Mouse (Mus musculus) lung, embryonic 16.5 days (tissue): ENCODE results near the gene Tst. TPM values are rescaled to one million over a fixed set of nuclear protein-coding genes. Genes with fewer than 3 reads are reported as not detected.

Experiments
- ATAC-seq: fragments of 200-750 bp; cut with Nextera tagmentation; 2 replicates; pipeline ENCODE4 v1.8.0; 2017; ENCODE audit warnings: low read depth, mild to moderate bottlenecking, moderate library complexity
- H3K27ac ChIP-seq: fragments of 300-500 bp; sonication (generic); 2 replicates; pipeline ENCODE4 v1.5.1; 2014; ENCODE audit warnings: mild to moderate bottlenecking, control low read depth, low read length
- H3K27me3 ChIP-seq: fragments of 300-500 bp; sonication (generic); 2 replicates; pipeline ENCODE4 v1.6.1; 2014; ENCODE audit warnings: low read depth, low read length, mixed read lengths; ENCODE audit not compliant: control insufficient read depth, insufficient read depth
- H3K36me3 ChIP-seq: fragments of 300-500 bp; sonication (generic); 2 replicates; pipeline ENCODE4 v1.6.1; 2014; ENCODE audit warnings: low read length; ENCODE audit not compliant: control insufficient read depth, insufficient read depth
- H3K4me1 ChIP-seq: fragments of 300-500 bp; sonication (generic); replicated peaks from 2 replicates; pipeline ENCODE4 v1.6.1; 2014; ENCODE audit warnings: low read length, mixed read lengths; ENCODE audit not compliant: control insufficient read depth, insufficient read depth
- H3K4me2 ChIP-seq: fragments of 300-500 bp; sonication (generic); 2 replicates; pipeline ENCODE4 v1.6.1; 2014; ENCODE audit warnings: low read depth, low read length, control low read depth
- H3K4me3 ChIP-seq: fragments of 300-500 bp; sonication (generic); 2 replicates; pipeline ENCODE4 v1.5.1; 2014; ENCODE audit warnings: mild to moderate bottlenecking, low read length, control low read depth
- H3K9ac ChIP-seq: fragments of 300-500 bp; sonication (generic); 2 replicates; pipeline ENCODE4 v1.6.1; 2014; ENCODE audit warnings: low read length, control low read depth
- H3K9me3 ChIP-seq: fragments of 300-500 bp; sonication (generic); 2 replicates; pipeline ENCODE4 v1.6.1; 2016; ENCODE audit warnings: low read length; ENCODE audit not compliant: control insufficient read depth
- WGBS: fragments of 180-500 bp; shearing (Covaris S2); extraction: QIAGEN DNeasy Blood & Tissue Kit; methylation state at CpG from one replicate; pipeline ENCODE4 v1.1.7; 2014; 5-methylcytosine and 5-hydroxymethylcytosine counted together
- polyA plus RNA-seq: library from polyadenylated mRNA; unstranded; fragments of >200 nt; fragmentation: Nextera tagmentation; extraction: Ambion mirVana; gene quantifications from 2 replicates; pipeline ENCODE4 v1.2.1, GENCODE M21; 2015

Gene Tst
- polyA plus RNA-seq, 1 experiment from 2014 or later = 129 TPM

DNA sequence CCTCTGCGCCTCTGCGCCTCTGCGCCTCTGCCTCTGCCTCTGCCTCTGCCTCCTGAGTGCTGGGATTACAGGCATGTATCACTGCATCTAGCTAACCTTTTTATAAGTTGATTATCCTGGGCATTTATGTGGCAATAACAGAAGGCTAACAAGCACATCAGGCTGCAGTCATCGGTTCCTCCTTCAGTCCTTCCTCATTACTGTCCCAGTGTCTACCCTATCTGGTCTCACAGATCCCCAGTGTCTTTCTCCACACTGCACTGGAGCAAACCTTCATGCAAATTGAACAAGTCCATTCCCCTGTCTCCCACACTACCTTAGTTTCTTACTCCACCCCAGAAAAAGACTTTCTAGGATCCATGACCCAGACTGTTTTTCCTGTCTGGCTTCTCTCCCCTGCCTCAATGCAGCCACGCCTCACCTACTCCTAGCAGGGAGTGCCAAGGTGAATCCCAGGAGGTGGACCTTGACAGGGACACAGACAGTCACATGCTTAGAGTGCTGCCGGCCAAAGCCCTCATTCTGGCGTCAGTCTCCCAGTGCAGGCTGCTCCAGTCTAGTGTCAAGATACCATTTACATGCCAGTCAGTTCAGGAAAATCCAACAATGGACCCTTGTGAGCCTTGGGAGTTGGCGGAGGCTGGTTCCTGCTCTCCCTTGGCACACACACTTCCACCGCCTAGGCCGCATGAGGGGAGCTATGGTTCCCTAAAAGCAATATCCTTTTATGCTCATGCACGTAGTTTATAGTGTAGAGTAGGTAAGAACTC, 22.1 kb downstream of the Tst start:
- Histone ChIP-seq H3K9ac (no peak overlapping the region), H3K4me1 (peaks cover 11% of the 10 kb centered on the region), H3K27me3 (no peaks in the 10 kb centered on the region), H3K4me3 (no peak overlapping the region), H3K4me2 (no peak overlapping the region), H3K27ac (peak overlapping the region; percentile 71), H3K9me3 (0 out of 2 replicates have a peak, but pooled peaks cover 3% of the 10 kb centered on the region), H3K36me3 (no peaks in the 10 kb centered on the region)
- 70% methylated on average over 11 of the region's 11 CpGs for WGBS
- ATAC-seq = peak; percentile 53

DNA sequence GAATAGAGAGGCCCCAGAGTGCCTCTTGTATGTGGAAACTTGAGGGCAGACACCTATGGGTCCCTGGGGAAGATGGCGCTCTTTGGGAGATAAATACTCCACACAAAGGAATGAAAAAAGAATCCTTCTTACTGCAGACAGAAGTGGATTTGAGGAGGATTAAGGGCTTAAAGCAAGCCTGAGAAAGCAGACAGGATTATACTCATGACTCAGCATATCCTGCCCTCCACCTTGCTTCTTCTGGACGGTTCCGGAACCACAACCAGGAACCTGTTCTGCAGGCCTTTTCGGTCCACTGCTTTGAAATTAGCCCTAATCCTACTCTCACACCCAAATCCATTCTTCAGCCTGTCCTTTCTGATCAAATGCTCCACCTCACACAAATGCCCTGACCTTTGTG, 23.6 kb downstream of the Tst start:
- Histone ChIP-seq H3K9me3 (0 out of 2 replicates have a peak, but pooled peaks cover 3% of the 10 kb centered on the region), H3K27me3 (no peaks in the 10 kb centered on the region), H3K36me3 (no peaks in the 10 kb centered on the region), H3K4me1 (peaks cover 11% of the 10 kb centered on the region), H3K4me2 (no peak overlapping the region), H3K4me3 (no peak overlapping the region), H3K27ac (no peak overlapping the region), H3K9ac (no peak overlapping the region)
- ATAC-seq = no peak
- 88% methylated on average over 4 of the region's 4 CpGs for WGBS

DNA sequence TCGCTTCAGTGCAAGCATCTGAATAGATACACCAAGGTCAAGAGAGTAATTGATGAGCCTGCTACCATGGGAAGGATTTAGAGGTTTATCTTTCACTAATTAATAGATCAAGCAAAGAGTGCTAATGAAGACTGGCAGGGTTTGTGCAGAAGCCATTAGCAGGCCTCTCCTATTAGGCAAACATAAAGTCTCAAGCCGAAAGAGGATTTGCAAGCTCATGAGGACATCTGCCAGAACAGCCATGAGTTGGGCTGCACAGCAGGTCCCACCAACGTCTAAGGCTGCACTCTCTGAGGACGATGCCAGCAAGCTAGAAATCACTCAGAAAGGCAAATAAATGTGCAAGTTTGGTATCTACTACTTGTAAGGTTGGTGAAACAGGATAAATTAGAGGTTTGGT, 25.0 kb downstream of the Tst start:
- H3K9ac ChIP-seq = no peak overlapping the region
- H3K27me3 ChIP-seq = no peaks in the 10 kb centered on the region
- WGBS = 49% methylated on average over 4 of the region's 4 CpGs
- H3K4me3 ChIP-seq = no peak overlapping the region
- H3K36me3 ChIP-seq = no peaks in the 10 kb centered on the region
- 0 out of 2 replicates have a peak, but pooled peaks cover 3% of the 10 kb centered on the region for H3K9me3 ChIP-seq
- no peak overlapping the region for H3K4me2 ChIP-seq
- peaks cover 11% of the 10 kb centered on the region for H3K4me1 ChIP-seq
- no peak for ATAC-seq
- no peak overlapping the region for H3K27ac ChIP-seq

DNA sequence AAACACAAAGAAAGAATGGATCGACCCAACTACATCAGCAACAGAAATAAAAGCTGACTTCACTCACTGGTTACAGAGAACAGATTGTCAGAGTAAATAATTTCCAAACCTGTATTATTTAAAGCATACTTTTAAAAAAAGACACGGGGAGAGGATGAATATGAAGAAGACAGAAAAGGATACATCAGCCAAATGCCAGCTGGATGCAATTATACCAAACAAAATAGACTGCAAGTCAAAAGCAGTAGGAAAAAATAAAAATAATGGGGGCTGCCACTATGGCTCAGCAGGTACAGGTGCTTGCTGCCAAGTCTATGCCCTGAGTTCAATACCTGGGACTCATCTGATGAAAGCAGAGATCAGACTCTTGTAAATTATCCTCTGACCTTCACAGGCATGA, 25.5 kb downstream of the Tst start:
- H3K4me3 ChIP-seq = no peak overlapping the region
- ATAC-seq = no peak
- no peaks in the 10 kb centered on the region for H3K27me3 ChIP-seq
- H3K4me1 ChIP-seq = peaks cover 11% of the 10 kb centered on the region
- WGBS = 79% methylated on average over 2 of the region's 2 CpGs
- H3K27ac ChIP-seq = no peak overlapping the region
- 0 out of 2 replicates have a peak, but pooled peaks cover 3% of the 10 kb centered on the region for H3K9me3 ChIP-seq
- H3K4me2 ChIP-seq = no peak overlapping the region
- no peak overlapping the region for H3K9ac ChIP-seq
- H3K36me3 ChIP-seq = no peaks in the 10 kb centered on the region

DNA sequence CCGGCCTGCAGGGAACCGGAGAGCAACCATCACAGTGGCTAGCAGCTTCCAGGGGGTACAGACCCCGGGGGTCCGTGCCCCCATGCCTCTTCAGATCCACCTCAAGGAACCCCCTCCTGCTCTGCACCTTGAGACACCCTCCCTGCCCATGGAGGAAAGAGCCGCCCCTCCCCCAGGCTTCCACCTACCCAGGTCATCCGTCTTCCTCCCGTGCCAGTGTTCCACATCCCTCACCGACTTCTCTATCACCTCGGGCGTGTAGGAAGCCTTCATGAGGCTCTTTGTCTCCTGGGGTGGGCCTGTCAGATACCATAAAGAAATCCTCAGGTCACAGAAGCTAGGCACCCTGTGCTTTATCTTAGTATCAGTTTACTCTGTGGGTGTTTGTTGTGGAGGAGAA, 27.2 kb downstream of the Tst start:
- no peak overlapping the region for H3K4me2 ChIP-seq
- no peaks in the 10 kb centered on the region for H3K36me3 ChIP-seq
- H3K9me3 ChIP-seq = 0 out of 2 replicates have a peak, but pooled peaks cover 3% of the 10 kb centered on the region
- peaks cover 15% of the 10 kb centered on the region for H3K4me1 ChIP-seq
- no peak overlapping the region for H3K9ac ChIP-seq
- no peaks in the 10 kb centered on the region for H3K27me3 ChIP-seq
- no peak overlapping the region for H3K27ac ChIP-seq
- WGBS = 59% methylated on average over 10 of the region's 10 CpGs
- ATAC-seq = no peak
- no peak overlapping the region for H3K4me3 ChIP-seq

DNA sequence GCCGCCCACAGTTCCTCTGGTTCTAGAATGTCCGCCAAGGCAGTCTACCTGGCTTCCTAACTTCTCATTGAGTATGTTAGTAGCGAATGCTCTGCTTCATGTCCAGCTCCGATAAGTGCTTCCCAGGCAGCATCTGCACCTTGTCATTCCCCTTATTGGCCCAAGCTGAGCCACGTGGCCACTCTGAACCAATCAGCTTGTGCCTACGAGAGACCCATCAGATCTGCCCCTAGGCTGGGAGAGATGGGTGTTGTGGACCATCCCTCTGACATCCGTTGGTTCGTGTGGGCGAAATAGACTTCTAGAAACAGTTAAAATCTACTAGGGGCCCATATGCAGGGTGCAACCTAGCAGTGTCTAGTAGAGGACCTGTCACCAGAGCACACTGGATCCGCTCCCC, 27.8 kb downstream of the Tst start:
- Histone ChIP-seq H3K27me3 (no peaks in the 10 kb centered on the region), H3K4me3 (no peak overlapping the region), H3K4me1 (peaks cover 20% of the 10 kb centered on the region), H3K9me3 (0 out of 2 replicates have a peak, but pooled peaks cover 3% of the 10 kb centered on the region), H3K27ac (no peak overlapping the region), H3K4me2 (no peak overlapping the region), H3K36me3 (no peaks in the 10 kb centered on the region), H3K9ac (no peak overlapping the region)
- no peak for ATAC-seq
- 84% methylated on average over 10 of the region's 10 CpGs for WGBS

DNA sequence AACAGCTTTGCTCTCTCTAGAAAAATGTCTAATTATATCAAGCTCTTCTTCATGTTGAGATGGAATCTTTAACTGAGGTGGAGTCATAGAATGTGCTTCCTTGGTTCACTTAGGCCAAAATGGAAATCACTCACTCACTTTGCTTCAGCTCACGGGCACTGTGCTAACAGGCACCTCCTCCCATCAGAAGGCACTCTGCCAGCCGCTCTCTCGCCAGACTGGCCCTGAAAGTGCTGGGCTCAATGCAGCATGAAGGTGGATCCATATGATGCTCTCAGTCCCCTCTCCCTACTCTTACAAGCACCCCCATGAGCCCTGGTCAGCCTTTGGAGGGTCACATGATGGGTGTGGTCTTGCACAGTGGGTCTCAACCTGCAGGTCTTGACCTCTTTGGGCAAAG, 31.5 kb downstream of the Tst start:
- Histone ChIP-seq H3K27me3 (no peaks in the 10 kb centered on the region), H3K4me1 (peaks cover 41% of the 10 kb centered on the region), H3K36me3 (no peaks in the 10 kb centered on the region), H3K4me3 (no peak overlapping the region), H3K4me2 (no peak overlapping the region), H3K27ac (peak overlapping the region; percentile 46; the same call in 1 of the 2 replicates), H3K9me3 (peaks cover 2% of the 10 kb centered on the region; the same call in 1 of the 2 replicates), H3K9ac (no peak overlapping the region)
- ATAC-seq = no peak
- WGBS = 32% methylated on average over 3 of the region's 3 CpGs

DNA sequence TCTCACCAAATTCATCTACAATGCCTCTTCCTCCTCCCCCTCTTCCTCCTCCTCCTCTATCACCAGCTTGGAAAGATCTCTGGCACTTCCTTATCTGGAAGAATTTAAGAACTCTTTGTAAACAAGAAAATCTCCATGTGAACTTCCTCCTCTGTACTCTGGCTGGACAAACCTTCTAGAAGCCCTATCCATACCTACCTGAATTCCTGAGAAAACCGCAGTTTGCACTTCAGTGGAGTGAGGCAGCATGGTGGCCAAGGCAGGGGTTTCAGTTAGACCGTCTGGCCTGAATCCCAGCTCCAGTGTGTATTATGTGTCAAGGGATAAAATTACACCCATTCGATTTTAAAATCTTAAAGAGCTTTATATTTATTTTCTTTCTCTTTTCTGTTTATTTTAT, 32.9 kb downstream of the Tst start:
- peak overlapping the region; percentile 10; the same call in 1 of the 2 replicates for H3K4me2 ChIP-seq
- H3K36me3 ChIP-seq = no peaks in the 10 kb centered on the region
- 7% methylated on average over 3 of the region's 3 CpGs for WGBS
- no peaks in the 10 kb centered on the region for H3K27me3 ChIP-seq
- no peaks in the 10 kb centered on the region; the same call in 1 of the 2 replicates for H3K9me3 ChIP-seq
- peak; percentile 80 for ATAC-seq
- no peak overlapping the region for H3K9ac ChIP-seq
- H3K4me1 ChIP-seq = peaks cover 44% of the 10 kb centered on the region
- peak overlapping the region; percentile 92 for H3K27ac ChIP-seq
- H3K4me3 ChIP-seq = no peak overlapping the region

DNA sequence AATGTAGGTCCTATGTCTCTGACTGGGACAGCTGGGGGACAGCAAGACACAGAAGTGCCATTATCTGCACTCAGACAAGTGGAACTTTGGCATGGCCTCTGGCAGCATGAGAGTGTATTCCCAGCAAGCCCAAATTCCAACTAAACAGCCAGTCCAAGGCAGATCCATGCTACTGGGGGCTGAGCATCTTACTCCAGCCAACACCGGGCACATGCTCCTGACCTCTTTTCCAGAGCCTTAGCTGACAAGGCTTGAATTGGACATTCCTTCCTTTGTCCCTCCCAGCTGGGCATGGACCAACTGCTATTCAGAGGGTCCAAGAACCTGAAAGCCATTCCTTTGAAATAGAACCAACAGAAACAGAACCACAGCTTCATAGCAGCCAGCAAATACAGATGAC, 36.1 kb downstream of the Tst start:
- 75% methylated on average over 1 of the region's 1 CpGs for WGBS
- no peaks in the 10 kb centered on the region for H3K27me3 ChIP-seq

More for the DNA sequence above, 36.1 kb downstream of the Tst start:
- no peak for ATAC-seq
- Histone ChIP-seq H3K4me1 (peaks cover 41% of the 10 kb centered on the region), H3K27ac (no peak overlapping the region; the same call in 1 of the 2 replicates), H3K9ac (no peak overlapping the region), H3K4me3 (no peak overlapping the region), H3K36me3 (no peaks in the 10 kb centered on the region), H3K9me3 (no peaks in the 10 kb centered on the region; the same call in 1 of the 2 replicates), H3K4me2 (no peak overlapping the region)
